Mouse (Mus musculus): ENCODE data around the gene Elmo3. TPM values are rescaled to one million over a fixed set of nuclear protein-coding genes. Genes with fewer than 3 reads are reported as not detected.
A peak's percentile ranks its signal among the peaks of the same experiment; 100 is the strongest.

Gene Elmo3
- polyA plus RNA-seq, 1 experiment from 2014 or later: 16.8 TPM

DNA sequence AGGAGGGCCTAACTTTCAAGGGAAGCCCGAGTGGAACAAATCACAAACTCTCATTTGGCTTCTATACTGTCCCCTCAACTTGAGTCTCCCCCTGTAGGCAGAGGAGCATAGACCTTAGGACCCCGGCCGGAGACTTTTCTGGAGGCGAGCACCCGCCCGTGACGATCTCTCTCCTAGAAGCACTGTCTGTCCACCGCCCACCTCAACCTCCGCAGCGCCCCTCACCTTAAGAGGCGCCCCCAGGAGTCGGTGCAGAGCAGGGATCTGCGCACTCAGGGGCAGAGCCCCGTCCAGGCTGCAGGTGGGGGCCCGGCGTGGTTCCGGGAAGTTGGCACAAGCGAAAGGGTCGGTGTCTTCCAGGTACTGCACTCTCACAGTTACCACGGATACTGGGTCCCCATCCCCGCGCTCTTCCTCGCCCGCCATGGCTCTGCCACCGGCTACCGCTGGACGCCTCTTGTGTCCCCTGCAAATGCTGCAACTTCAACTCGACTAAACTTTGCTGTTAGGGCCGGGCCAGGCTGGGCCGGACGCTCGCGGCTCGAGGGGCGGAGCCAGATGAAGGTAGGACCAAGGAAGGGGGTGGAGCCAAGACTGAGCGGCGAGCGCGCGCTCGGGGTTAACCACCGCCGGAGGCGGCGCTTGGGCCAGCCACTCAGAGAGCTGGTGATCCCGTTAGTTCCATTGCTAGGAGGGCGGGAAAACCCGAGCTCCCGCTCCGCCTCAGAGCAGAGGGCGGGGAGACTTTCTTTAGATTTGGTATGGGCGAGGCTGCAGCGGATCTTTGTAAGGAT is 42.2 kb downstream of the Elmo3 start, which contains the start of gene Fhod1:
Fhod1 (minus strand) TSS at position 526 of the 794 bp plus-strand sequence.
- H3K27me3 ChIP-seq (replicated peaks; ENCODE audit: control insufficient read depth, insufficient read depth, low read length): 0 out of 2 replicates have a peak, but pooled peaks cover 4% of the 10 kb centered on the region
- H3K9me3 ChIP-seq (ENCODE audit: control insufficient read depth, low read length): no peaks in the 10 kb centered on the region
- under 1% methylated on average over 53 of the region's 53 CpGs for WGBS
- H3K9ac ChIP-seq (ENCODE audit: low read length): peak within 1 kb of the TSS; percentile 61
- peak; percentile 94 for DNase-seq (ENCODE audit: low spot score)
- no peaks in the 10 kb centered on the region for H3K36me3 ChIP-seq (ENCODE audit: control insufficient read depth, insufficient read depth, low read length)
- peak within 1 kb of the TSS; percentile 84 for H3K4me3 ChIP-seq (ENCODE audit: low read depth, low read length)
- peak; percentile 86 for ATAC-seq (replicated peaks; ENCODE audit: low FRiP score, low TSS enrichment, low read depth)
- H3K27ac ChIP-seq (ENCODE audit: low read depth): peak within 1 kb of the TSS; percentile 77
- H3K4me2 ChIP-seq (ENCODE audit: low read length): peak within 1 kb of the TSS; percentile 77
- peaks cover 32% of the 10 kb centered on the region for H3K4me1 ChIP-seq (replicated peaks; ENCODE audit: control insufficient read depth, insufficient read depth, low read length)

- DNase-seq (ENCODE audit: low spot score): peak; percentile 84
- Histone ChIP-seq H3K27me3 (replicated peaks; ENCODE audit: control insufficient read depth, insufficient read depth, low read length) (0 out of 2 replicates have a peak, but pooled peaks cover 4% of the 10 kb centered on the region), H3K27ac (ENCODE audit: low read depth) (peak within 1 kb of the TSS; percentile 77), H3K4me2 (ENCODE audit: low read length) (peak within 1 kb of the TSS; percentile 77), H3K9me3 (ENCODE audit: control insufficient read depth, low read length) (no peaks in the 10 kb centered on the region), H3K9ac (ENCODE audit: low read length) (peak within 1 kb of the TSS; percentile 61), H3K36me3 (ENCODE audit: control insufficient read depth, insufficient read depth, low read length) (no peaks in the 10 kb centered on the region), H3K4me1 (replicated peaks; ENCODE audit: control insufficient read depth, insufficient read depth, low read length) (peaks cover 32% of the 10 kb centered on the region), H3K4me3 (ENCODE audit: low read depth, low read length) (peak within 1 kb of the TSS; percentile 84)
- ATAC-seq (replicated peaks; ENCODE audit: low FRiP score, low TSS enrichment, low read depth): no peak
- under 1% methylated on average over 34 of the region's 34 CpGs for WGBS
These were observed 43.2 kb downstream of the Elmo3 start, which contains the start of gene Slc9a5 for GRCm38 (mm10) chr8:105348450-105349095. Slc9a5 (plus strand) TSS chr8:105348843.

- no peak for DNase-seq (ENCODE audit: low spot score)
- 0 out of 2 replicates have a peak, but pooled peaks cover 4% of the 10 kb centered on the region for H3K27me3 ChIP-seq (replicated peaks; ENCODE audit: control insufficient read depth, insufficient read depth, low read length)
- ATAC-seq (replicated peaks; ENCODE audit: low FRiP score, low TSS enrichment, low read depth): no peak
- peaks cover 30% of the 10 kb centered on the region for H3K4me1 ChIP-seq (replicated peaks; ENCODE audit: control insufficient read depth, insufficient read depth, low read length)
- peak overlapping the region; percentile 77; the same call in 1 of the 2 replicates for H3K27ac ChIP-seq (ENCODE audit: low read depth)
- no peaks in the 10 kb centered on the region for H3K9me3 ChIP-seq (ENCODE audit: control insufficient read depth, low read length)
- 1% methylated on average over 34 of the region's 48 CpGs for WGBS
- no peaks in the 10 kb centered on the region for H3K36me3 ChIP-seq (ENCODE audit: control insufficient read depth, insufficient read depth, low read length)
- peak overlapping the region; percentile 58 for H3K9ac ChIP-seq (ENCODE audit: low read length)
- peak overlapping the region; percentile 77 for H3K4me2 ChIP-seq (ENCODE audit: low read length)
- peak overlapping the region; percentile 84 for H3K4me3 ChIP-seq (ENCODE audit: low read depth, low read length)
These were observed 43.8 kb downstream of the Elmo3 start for GRCm38 (mm10) chr8:105349096-105349771.

DNA sequence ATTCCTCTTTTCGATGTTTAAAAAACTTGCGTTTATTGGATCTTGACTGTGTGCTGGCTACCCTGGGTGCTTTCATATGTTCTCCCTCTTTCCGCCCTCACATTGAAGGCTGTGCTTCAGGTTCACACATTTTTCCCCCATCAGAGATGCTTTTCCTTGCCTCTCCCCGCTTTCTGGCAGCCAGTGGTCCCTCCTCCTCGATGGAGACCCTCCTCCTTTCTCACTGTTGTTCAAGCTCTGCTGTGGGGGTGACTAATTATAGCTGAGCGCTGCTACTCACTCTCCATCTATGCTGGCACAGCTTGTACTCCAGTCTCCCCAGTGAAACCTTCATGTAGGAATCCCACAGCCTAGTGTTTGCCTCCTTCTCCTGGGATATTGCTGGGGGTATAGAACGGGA is 44.8 kb downstream of the Elmo3 start:
- Histone ChIP-seq H3K36me3 (ENCODE audit: control insufficient read depth, insufficient read depth, low read length) (no peaks in the 10 kb centered on the region), H3K27me3 (replicated peaks; ENCODE audit: control insufficient read depth, insufficient read depth, low read length) (0 out of 2 replicates have a peak, but pooled peaks cover 4% of the 10 kb centered on the region), H3K9ac (ENCODE audit: low read length) (no peak overlapping the region), H3K4me2 (ENCODE audit: low read length) (peak overlapping the region; percentile 77), H3K4me1 (replicated peaks; ENCODE audit: control insufficient read depth, insufficient read depth, low read length) (peaks cover 20% of the 10 kb centered on the region), H3K27ac (ENCODE audit: low read depth) (no peak overlapping the region), H3K9me3 (ENCODE audit: control insufficient read depth, low read length) (no peaks in the 10 kb centered on the region), H3K4me3 (ENCODE audit: low read depth, low read length) (no peak overlapping the region)
- ATAC-seq (replicated peaks; ENCODE audit: low FRiP score, low TSS enrichment, low read depth) (no peak), DNase-seq (ENCODE audit: low spot score) (no peak)
- 43% methylated on average over 7 of the region's 7 CpGs for WGBS

DNA sequence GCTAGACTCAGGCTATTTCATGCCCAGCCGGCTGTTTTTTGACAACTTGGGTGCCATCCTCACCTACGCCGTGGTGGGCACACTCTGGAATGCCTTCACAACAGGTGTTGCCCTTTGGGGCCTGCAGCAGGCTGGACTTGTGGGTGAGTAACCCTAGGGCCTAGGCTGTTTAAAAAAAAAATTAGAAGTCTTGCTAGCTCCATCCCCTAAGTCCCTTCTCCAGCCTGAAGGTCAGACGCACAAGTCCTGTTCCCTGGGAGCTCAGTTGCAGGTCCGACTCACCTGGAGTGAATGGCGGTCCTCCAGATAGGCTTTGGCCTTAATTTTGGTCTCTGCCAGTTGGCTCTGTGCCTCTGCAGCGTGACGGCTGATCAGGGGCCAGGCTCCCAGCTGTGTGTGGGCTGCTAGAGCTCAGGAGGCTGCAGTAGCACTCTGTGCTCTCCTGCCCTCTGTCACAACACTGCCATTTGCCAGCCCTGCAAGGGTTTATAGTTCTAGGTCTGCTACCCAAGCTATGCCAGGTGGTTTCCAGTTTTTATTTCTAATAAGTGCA is 48.3 kb downstream of the Elmo3 start:
- Histone ChIP-seq H3K4me3 (ENCODE audit: low read depth, low read length) (no peak overlapping the region), H3K36me3 (ENCODE audit: control insufficient read depth, insufficient read depth, low read length) (no peaks in the 10 kb centered on the region), H3K27ac (ENCODE audit: low read depth) (no peak overlapping the region), H3K4me2 (ENCODE audit: low read length) (no peak overlapping the region), H3K9me3 (ENCODE audit: control insufficient read depth, low read length) (no peaks in the 10 kb centered on the region), H3K9ac (ENCODE audit: low read length) (no peak overlapping the region), H3K4me1 (replicated peaks; ENCODE audit: control insufficient read depth, insufficient read depth, low read length) (no peaks in the 10 kb centered on the region), H3K27me3 (replicated peaks; ENCODE audit: control insufficient read depth, insufficient read depth, low read length) (0 out of 2 replicates have a peak, but pooled peaks cover 4% of the 10 kb centered on the region)
- ATAC-seq (replicated peaks; ENCODE audit: low FRiP score, low TSS enrichment, low read depth): no peak
- WGBS: 87% methylated on average over 8 of the region's 8 CpGs
- no peak for DNase-seq (ENCODE audit: low spot score)

DNA sequence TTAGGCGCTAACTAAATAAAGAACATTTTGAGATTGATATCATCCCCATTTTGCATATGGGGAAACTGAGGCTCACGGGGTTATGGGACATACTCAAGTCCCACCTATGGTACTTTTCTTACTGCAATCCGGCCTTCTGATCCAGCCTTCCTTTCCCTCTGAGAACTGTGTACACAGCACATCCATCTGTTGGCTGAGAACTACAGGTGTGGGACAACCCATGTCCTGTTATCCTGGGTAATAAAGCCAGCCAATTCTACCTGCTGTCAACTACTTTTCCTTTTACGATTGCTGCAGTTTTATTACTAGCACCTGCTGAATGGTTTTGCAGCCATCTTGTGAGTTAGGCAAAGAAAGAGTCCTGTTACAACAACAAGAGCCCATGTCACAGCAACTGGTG is 49.1 kb downstream of the Elmo3 start:
- DNase-seq (ENCODE audit: low spot score) (no peak), ATAC-seq (replicated peaks; ENCODE audit: low FRiP score, low TSS enrichment, low read depth) (no peak)
- 90% methylated on average over 4 of the region's 4 CpGs for WGBS
- Histone ChIP-seq H3K27me3 (replicated peaks; ENCODE audit: control insufficient read depth, insufficient read depth, low read length) (0 out of 2 replicates have a peak, but pooled peaks cover 4% of the 10 kb centered on the region), H3K4me2 (ENCODE audit: low read length) (no peak overlapping the region), H3K9ac (ENCODE audit: low read length) (no peak overlapping the region), H3K9me3 (ENCODE audit: control insufficient read depth, low read length) (no peaks in the 10 kb centered on the region), H3K36me3 (ENCODE audit: control insufficient read depth, insufficient read depth, low read length) (no peaks in the 10 kb centered on the region), H3K4me1 (replicated peaks; ENCODE audit: control insufficient read depth, insufficient read depth, low read length) (no peaks in the 10 kb centered on the region), H3K27ac (ENCODE audit: low read depth) (no peak overlapping the region), H3K4me3 (ENCODE audit: low read depth, low read length) (no peak overlapping the region)

DNA sequence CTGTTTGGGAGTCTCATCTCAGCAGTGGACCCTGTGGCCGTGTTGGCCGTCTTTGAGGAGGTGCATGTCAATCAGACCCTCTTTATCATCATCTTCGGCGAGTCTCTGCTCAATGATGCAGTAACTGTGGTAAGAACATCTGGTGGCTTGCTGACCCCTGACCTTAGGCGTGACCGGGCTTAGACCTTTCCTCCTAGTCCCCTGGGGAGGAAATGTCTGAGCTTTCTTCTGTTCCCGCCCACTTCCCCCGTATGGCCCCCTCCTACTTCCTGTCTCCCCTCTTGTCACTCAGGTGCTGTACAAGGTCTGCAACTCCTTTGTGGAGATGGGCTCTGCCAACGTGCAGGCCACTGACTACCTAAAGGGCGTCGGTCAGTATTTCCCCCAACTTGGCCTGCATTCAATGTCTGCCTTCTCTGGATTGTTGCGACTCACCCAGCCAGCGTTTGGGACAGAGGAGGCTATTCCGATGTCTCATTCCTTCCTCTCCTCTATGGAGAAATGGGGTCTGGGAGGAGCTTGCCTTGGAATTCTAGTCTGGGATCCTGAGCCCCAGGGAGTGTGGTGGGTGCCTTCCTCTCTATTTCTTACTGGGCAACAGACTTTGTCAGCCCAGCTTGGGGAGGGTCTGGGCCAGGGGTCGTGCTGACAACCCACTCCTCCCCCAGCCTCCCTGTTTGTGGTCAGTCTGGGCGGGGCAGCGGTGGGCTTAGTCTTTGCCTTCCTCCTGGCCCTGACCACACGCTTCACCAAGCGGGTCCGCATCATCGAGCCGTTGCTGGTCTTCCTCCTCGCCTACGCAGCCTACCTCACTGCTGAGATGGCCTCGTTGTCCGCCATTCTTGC is 50.0 kb downstream of the Elmo3 start:
- DNase-seq (ENCODE audit: low spot score) (peak; percentile 51), ATAC-seq (replicated peaks; ENCODE audit: low FRiP score, low TSS enrichment, low read depth) (no peak)
- no peak overlapping the region for H3K4me3 ChIP-seq (ENCODE audit: low read depth, low read length)
- no peak overlapping the region for H3K27ac ChIP-seq (ENCODE audit: low read depth)
- no peak overlapping the region for H3K9ac ChIP-seq (ENCODE audit: low read length)
- H3K27me3 ChIP-seq (replicated peaks; ENCODE audit: control insufficient read depth, insufficient read depth, low read length): no peaks in the 10 kb centered on the region
- H3K4me1 ChIP-seq (replicated peaks; ENCODE audit: control insufficient read depth, insufficient read depth, low read length): no peaks in the 10 kb centered on the region
- no peaks in the 10 kb centered on the region for H3K36me3 ChIP-seq (ENCODE audit: control insufficient read depth, insufficient read depth, low read length)
- no peak overlapping the region for H3K4me2 ChIP-seq (ENCODE audit: low read length)
- no peaks in the 10 kb centered on the region for H3K9me3 ChIP-seq (ENCODE audit: control insufficient read depth, low read length)
- 70% methylated on average over 26 of the region's 26 CpGs for WGBS

Measured in intestine, embryonic 14.5 days (tissue).